Mouse (Mus musculus) kidney, postnatal 0 days (tissue): ENCODE measurements around the gene Gm21094. TPM values are rescaled to one million over a fixed set of nuclear protein-coding genes. Genes with fewer than 3 reads are reported as not detected.
"Not testable (repeated sequence)": the region's sequence is repeated elsewhere in the genome, so short reads cannot be mapped to it uniquely, and the experiment has no call there.

Experiments used
- ATAC-seq: fragments of 200-750 bp; cut with Nextera tagmentation; replicated peaks from 2 replicates; pipeline ENCODE4 v1.8.0; 2017; ENCODE audit warnings: low read depth, moderate number of reproducible peaks, moderate TSS enrichment, moderate library complexity; ENCODE audit not compliant: low FRiP score
- DNase-seq: peaks from one replicate; pipeline ENCODE4 v3.0.0-alpha.2; 2016; ENCODE audit warnings: low spot score
- H3K27ac ChIP-seq: fragments of 300-500 bp; sonication (generic); 2 replicates; pipeline ENCODE4 v1.5.1; 2014; ENCODE audit warnings: mild to moderate bottlenecking
- H3K27me3 ChIP-seq: fragments of 300-500 bp; sonication (generic); 2 replicates; pipeline ENCODE4 v1.6.1; 2014; ENCODE audit warnings: low read length, mixed read lengths; ENCODE audit not compliant: insufficient read depth
- H3K36me3 ChIP-seq: fragments of 300-500 bp; sonication (generic); 2 replicates; pipeline ENCODE4 v1.6.1; 2014; ENCODE audit warnings: low read length, mixed read lengths; ENCODE audit not compliant: insufficient read depth
- H3K4me1 ChIP-seq: fragments of 300-500 bp; sonication (generic); replicated peaks from 2 replicates; pipeline ENCODE4 v1.6.1; 2014; ENCODE audit warnings: antibody characterized with exemption, low read length, mixed read lengths; ENCODE audit not compliant: insufficient read depth
- H3K4me2 ChIP-seq: fragments of 300-500 bp; sonication (generic); 2 replicates; pipeline ENCODE4 v1.6.1; 2014; ENCODE audit warnings: mild to moderate bottlenecking, low read length, moderate library complexity, mixed read lengths
- H3K4me3 ChIP-seq: fragments of 300-500 bp; sonication (generic); replicated peaks from 2 replicates; pipeline ENCODE4 v1.5.1; 2014; ENCODE audit warnings: low read depth, low read length
- H3K9ac ChIP-seq: fragments of 300-500 bp; sonication (generic); 2 replicates; pipeline ENCODE4 v1.6.1; 2014; ENCODE audit warnings: low read depth, low read length
- H3K9me3 ChIP-seq: fragments of 300-500 bp; sonication (generic); replicated peaks from 2 replicates; pipeline ENCODE4 v1.6.1; 2016; ENCODE audit warnings: low read length, inconsistent platforms, mixed read lengths
- WGBS: fragments of 180-500 bp; shearing (Covaris S2); extraction: QIAGEN DNeasy Blood & Tissue Kit; methylation state at CpG from one replicate; pipeline ENCODE4 v1.1.7; 2014; 5-methylcytosine and 5-hydroxymethylcytosine counted together
- polyA plus RNA-seq: library from polyadenylated mRNA; unstranded; fragments of >200 nt; fragmentation: Nextera tagmentation; extraction: Ambion mirVana; gene quantifications from 2 replicates; pipeline ENCODE4 v1.2.1, GENCODE M21; 2015

Gm21094 gene
- not detected in 2 replicates for polyA plus RNA-seq

DNA sequence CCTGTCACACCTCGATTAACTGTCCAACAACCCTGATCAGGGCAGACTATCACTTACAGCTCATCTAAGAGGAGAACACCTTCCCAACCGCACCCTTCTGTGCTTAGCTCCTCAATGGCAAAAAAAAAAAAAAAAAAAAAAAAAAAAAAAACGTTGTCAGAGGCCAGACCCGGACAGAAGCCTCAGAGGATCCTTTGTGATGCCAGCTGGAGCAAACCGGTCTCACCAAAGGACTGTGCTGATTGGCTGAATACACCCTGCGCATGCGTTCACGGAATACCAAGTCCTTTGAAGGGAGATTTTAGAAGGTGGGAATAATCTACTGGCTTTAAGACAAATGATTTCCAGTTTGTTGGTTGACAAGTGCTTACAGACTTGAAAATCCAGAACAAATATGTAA, at the start of gene Gm21094:
Gm21094 (minus strand) TSS at position 101 of the 400 bp plus-strand sequence.
- H3K4me2 ChIP-seq, H3K27me3 ChIP-seq, H3K4me3 ChIP-seq, ATAC-seq, H3K9me3 ChIP-seq, H3K36me3 ChIP-seq, H3K4me1 ChIP-seq, H3K27ac ChIP-seq, DNase-seq, H3K9ac ChIP-seq: not testable (repeated sequence)
- WGBS: no CpG with 5 or more reads among the region's 8 CpGs
